Mouse (Mus musculus): ENCODE measurements around the gene Trak2.
"Not testable (repeated sequence)": the region's sequence is repeated elsewhere in the genome, so short reads cannot be mapped to it uniquely, and the experiment has no call there.

DNA sequence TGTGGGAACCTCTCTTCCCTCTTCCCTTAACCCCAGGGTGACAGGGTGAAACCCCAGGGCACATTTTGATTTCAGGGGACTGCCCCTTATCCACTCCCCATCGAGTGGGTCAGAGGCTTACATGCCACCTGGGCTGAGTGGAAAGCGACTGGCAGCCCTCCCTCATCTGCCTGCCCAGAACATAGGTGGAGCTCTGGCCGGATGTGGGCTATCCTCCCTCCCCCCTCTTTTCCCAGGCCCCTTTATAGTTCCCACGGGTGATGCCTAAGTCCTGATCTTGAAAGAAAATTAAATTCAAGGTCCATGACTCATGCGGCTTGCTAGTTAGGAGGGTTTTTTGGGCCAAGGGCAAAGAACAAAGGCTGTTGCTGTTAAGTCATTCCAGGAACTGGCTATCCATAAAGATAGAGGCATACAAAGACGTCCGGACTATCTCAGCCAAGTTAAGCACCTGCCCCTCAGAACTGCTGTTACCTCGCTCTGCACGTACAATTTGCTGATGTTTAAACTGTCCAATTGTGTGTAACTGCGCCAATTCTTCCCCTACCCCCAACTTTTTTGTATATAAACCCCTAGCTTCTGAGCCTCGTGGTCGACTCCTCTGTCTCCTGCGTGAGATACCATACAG lies 113.4 kb downstream of the Trak2 start:
- TF ChIP-seq CTCF (IDR thresholded peaks at IDR 0.05; ENCODE audit: low read depth, low read length); POLR2A (IDR thresholded peaks at IDR 0.05; ENCODE audit: borderline replicate concordance, low read depth, low read length): not testable (repeated sequence)

All from bone marrow macrophage, adult 2 months (primary cell).